ENCODE assay signal across 8 mouse cellular contexts in the genomic region with DNA sequence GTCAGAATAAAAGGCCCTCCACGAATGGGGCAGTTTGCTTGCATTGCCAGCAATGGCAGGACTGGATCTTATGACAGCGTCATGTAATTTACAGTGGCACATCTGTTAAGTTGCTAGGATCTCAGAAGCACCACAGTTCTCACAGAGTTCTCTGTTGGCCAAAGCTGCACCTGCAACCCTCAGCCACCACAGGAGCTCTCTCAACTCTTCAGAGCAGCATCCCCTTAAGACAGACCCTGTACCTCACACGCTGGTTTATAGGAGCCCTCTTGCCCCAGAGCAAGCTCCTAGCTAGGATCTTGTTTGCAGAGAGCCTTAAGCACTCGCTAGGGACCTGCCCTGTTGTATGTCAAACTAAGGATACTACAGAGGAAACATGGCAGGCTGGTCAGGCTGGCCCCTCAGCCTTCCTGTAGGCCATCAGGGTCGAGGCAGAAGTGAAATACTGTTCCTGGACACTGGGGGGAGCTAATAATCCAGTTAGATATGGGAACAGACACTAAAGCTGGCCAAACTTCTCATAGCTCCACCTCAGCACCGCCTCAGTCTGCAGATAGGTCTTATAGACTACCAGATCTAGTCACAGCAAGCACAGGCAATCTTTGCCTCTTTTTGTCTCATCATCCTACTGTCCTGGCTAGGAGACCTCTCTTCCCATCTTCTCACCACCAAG. TPM values are rescaled to one million over a fixed set of nuclear protein-coding genes. Genes with fewer than 3 reads are reported as not detected.
DNase-seq lines count a peak whose midpoint lies in the region; ATAC-seq and TF ChIP-seq lines count a peak whose summit lies in the region.

No protein-coding gene starts in this region.

- H3K9me3 ChIP-seq in liver, embryonic 13.5 days (replicated peaks): no peaks in the 10 kb centered on the region

- H3K9ac ChIP-seq in liver, embryonic 13.5 days: no peak overlapping the region

- 57% methylated on average over 6 of the region's 6 CpGs for WGBS in liver, embryonic 13.5 days (ENCODE audit: insufficient replicate concordance)

- peaks cover 17% of the 10 kb centered on the region for H3K36me3 ChIP-seq in liver, embryonic 13.5 days

- POLR2A ChIA-PET in Patski (lab: Charles Lee): interaction anchor here (0.8 to 1.1 kb wide), 2 partner anchors 16 to 42 kb away, joined by 3 read pairs; no protein-coding TSS in a partner anchor

- in situ Hi-C loops in Patski (cut with MboI; ENCODE audit: low pct_unique_long_range_greater_than_20kb): loop anchor here (5.0 kb wide), 1 partner anchor 161 kb away; no protein-coding TSS in a partner anchor

- no peak for ATAC-seq in Patski
- ATAC-seq in common myeloid progenitor, adult 5-6 weeks (replicated peaks; ENCODE audit: low read depth, poor library complexity, severe bottlenecking): peak; percentile 95
- peak; percentile 48 for ATAC-seq in liver, embryonic 13.5 days (ENCODE audit: low read depth)

- CTCF ChIA-PET in Patski (lab: Charles Lee): interaction anchor here (1.2 to 2.0 kb wide), 3 partner anchors 40 to 164 kb away, joined by 3 to 7 read pairs (median 6); no protein-coding TSS in a partner anchor

- peak; percentile 68 for TF ChIP-seq CTCF in left cerebral cortex, adult 2 months (IDR thresholded peaks at IDR 0.05)
- peak; percentile 65 for TF ChIP-seq CTCF in Patski (IDR thresholded peaks at IDR 0.05)

- no peak overlapping the region for H3K4me2 ChIP-seq in liver, embryonic 13.5 days

- no peak overlapping the region for H3K27ac ChIP-seq in left cerebral cortex, adult 2 months
- no peak overlapping the region for H3K27ac ChIP-seq in liver, embryonic 13.5 days

- H3K4me1 ChIP-seq in liver, embryonic 13.5 days (replicated peaks): peaks cover 8% of the 10 kb centered on the region

- intact Hi-C loops in left cerebral cortex, adult 2 months (cut with DNase I): loop anchor here (2.0 to 5.0 kb wide), 3 partner anchors 42 to 161 kb away; no protein-coding TSS in a partner anchor

- no peak overlapping the region for H3K4me3 ChIP-seq in left cerebral cortex, adult 2 months
- no peak overlapping the region for H3K4me3 ChIP-seq in liver, embryonic 13.5 days (replicated peaks)

- DNase-seq in left cerebral cortex, adult 2 months (ENCODE audit: extremely low spot score in 1 of 2, low spot score in 2 of 2): no peak
- DNase-seq in left cerebral cortex, adult 11 months (ENCODE audit: low spot score): no peak
- no peak for DNase-seq in Patski (ENCODE audit: low read depth, low spot score)
- peak; percentile 60 for DNase-seq in induced T-regulatory cell, adult 2 months (ENCODE audit: low read depth)
- peak; percentile 38 for DNase-seq in liver, embryonic 13.5 days
- peak; percentile 36 for DNase-seq in skeletal muscle tissue, adult 2 months (ENCODE audit: low read depth, low spot score)
- no peak for DNase-seq in ovary, postnatal 10 days (ENCODE audit: low spot score)

- no peaks in the 10 kb centered on the region for H3K27me3 ChIP-seq in Patski
- no peaks in the 10 kb centered on the region for H3K27me3 ChIP-seq in liver, embryonic 13.5 days

RNA-seq across cellular contexts. Expression of a gene that starts 28.7 kb away (rescaled TPM):
- 10 to 100 TPM; 50.1 to 66.1 TPM for total RNA-seq in left cerebral cortex, adult 2 months (2021)
- 65.4 TPM for polyA plus RNA-seq in Patski (2021)
- 32.9 and 58.8 TPM in 2 replicates for total RNA-seq in common myeloid progenitor, adult 5-6 weeks (2017)
- polyA plus RNA-seq in liver, embryonic 13.5 days (2015; fragmentation: Nextera tagmentation; extraction: Ambion mirVana): 42.2 and 44.1 TPM in 2 replicates

Comparison
In these comparisons a context has a peak if more than half of its experiments do, and no peak if none do; other contexts are left out.
1. DNase-seq: peak in induced T-regulatory cell, adult 2 months (single experiment), liver, embryonic 13.5 days (single experiment) and skeletal muscle tissue, adult 2 months (single experiment); none in left cerebral cortex, adult 2 months (0 of 2), left cerebral cortex, adult 11 months (single experiment), Patski (single experiment) and ovary, postnatal 10 days (single experiment).